Mouse (Mus musculus): ENCODE measurements around the gene Epp13.
"Not testable (repeated sequence)": the region's sequence is repeated elsewhere in the genome, so short reads cannot be mapped to it uniquely, and the experiment has no call there.

Epp13 gene

GRCm38 (mm10) chr7:6252410-6252809 lies at the start of gene Epp13:
Gene Epp13 (plus strand): TSS chr7:6252710.
- no peak for DNase-seq

GRCm38 (mm10) chr7:6204200-6204599 lies 48.3 kb upstream of the Epp13 start:
- DNase-seq: no peak

DNA sequence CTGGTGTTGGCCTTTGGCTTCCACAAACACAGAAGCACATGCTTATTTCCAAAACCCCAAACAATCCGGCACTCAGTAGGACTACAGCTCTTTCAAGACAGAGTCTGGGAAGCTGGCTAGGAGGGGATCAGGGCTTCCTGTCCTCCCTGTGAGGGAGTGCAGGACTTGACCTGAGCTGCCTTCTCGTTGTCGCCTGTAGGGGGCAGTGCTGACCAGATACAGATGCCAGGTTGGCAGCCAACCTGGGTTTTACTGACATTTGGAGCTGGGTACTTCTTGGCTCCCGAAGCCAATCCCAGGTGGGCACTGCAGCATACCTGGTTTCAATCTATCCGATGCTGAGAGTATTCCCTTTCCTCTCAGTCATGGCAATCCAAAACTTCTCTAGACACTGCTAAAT lies 39.4 kb upstream of the Epp13 start:
- DNase-seq: peak; percentile 37 to 84

- not testable (repeated sequence) for DNase-seq
Observed at GRCm38 (mm10) chr7:6214691-6215090, 37.8 kb upstream of the Epp13 start.

GRCm38 (mm10) chr7:6220147-6220546 lies 32.4 kb upstream of the Epp13 start:
- no peak for DNase-seq

GRCm38 (mm10) chr7:6221978-6222377 lies 30.5 kb upstream of the Epp13 start, which contains the start of gene Zscan5b:
Gene Zscan5b (plus strand): TSS chr7:6222278.
- DNase-seq: no peak

GRCm38 (mm10) chr7:6228491-6228890 lies 24.0 kb upstream of the Epp13 start:
- peak; percentile 17 to 59 for DNase-seq

DNA sequence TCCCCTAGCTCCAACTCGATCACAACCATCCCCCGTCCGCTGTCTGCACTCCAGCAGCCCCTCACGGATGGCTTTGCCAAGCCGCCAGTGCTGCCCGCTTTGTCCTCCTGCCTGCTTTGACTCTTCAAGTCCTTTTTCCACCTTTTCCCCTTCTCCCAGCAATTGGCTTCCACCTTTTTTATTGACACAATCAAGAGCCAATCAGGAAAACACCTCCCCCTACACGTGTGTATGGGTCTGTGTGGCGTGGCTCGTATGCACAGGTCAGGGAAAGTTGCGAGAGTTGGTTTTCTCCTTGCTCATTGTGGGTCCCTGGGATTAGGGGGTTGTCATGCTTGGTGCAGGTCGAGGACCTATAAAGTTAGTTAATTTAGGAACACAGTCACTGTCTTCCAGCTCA lies 12.7 kb upstream of the Epp13 start:
- peak in 1 of 2 experiments; percentile 30 for DNase-seq

DNA sequence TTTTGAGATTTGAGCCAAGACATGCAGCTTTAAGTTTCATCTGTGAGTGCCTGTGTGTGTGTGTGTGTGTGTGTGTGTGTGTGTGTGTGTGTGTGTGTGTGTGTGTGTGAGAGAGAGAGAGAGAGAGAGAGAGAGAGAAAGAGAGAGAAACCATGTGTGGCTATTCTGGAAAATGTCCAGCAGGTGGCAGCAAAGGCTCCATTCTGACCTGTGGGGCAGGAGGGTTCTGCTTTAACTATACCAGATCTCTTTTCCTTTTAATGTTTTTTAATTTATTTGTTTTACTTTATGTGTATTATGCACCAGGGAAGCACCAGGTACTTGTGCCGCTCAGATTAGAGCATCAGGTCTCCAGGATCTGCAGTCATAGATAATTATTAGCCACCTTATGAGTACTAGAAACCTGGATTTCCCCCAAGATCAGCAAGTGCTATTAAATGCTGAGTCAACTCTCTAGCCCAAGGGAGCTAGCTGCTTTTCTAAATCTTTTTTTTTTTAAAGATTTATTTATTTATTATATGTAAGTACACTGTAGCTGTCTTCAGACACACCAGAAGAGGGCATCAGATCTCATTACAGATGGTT lies 11.6 kb upstream of the Epp13 start:
- DNase-seq: peak; percentile 44 to 74

DNA sequence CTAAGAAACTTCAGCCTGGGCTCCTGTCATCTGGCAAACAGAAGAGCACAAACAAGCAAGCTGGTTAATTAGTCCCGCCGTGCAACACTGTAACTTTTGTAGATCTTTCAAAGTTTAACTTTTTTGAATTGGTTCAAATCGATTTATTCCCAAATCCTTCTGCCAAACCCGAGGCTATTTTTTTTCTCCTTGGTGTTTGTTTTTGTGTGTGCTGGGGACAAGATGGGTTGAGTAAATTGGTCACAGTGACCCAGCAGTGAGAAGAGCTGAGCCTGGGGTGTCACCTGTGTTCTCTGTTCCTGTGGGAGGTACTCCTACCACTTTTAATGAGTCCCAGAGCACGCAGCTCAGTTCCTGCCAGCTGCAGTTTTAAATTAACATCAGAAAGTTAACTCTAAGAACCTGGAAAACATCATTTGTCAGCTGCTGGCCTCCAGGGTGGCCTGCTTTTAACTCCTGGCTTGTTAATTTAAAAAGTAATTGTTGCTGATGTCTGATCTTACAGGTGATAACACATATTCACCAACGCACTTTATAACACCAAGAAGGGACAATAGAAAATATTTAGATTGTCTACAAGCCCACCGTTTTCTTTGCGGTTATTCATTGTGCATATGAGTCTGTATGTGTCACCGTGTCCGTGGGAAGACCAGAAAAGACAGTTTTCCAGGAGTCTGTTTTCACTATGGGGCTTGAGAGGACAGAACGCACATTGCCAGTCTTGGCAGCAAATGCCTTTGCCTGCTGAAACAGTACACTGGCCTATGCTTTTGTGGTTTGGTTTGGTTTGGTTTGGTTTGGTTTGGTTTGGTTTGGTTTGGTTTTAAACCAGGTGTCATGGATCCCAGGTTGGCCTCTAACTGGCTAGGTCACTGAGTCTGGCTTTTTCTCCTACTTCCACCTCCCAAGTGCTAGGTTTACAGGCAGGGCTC lies 7.9 kb upstream of the Epp13 start:
- DNase-seq: peak; percentile 44 to 55

GRCm38 (mm10) chr7:6254451-6254850 lies 1.9 kb downstream of the Epp13 start:
- no peak for DNase-seq

GRCm38 (mm10) chr7:6257386-6257785 lies 4.9 kb downstream of the Epp13 start:
- no peak for DNase-seq

GRCm38 (mm10) chr7:6258232-6259220 lies 6.0 kb downstream of the Epp13 start:
- DNase-seq: no peak

DNA sequence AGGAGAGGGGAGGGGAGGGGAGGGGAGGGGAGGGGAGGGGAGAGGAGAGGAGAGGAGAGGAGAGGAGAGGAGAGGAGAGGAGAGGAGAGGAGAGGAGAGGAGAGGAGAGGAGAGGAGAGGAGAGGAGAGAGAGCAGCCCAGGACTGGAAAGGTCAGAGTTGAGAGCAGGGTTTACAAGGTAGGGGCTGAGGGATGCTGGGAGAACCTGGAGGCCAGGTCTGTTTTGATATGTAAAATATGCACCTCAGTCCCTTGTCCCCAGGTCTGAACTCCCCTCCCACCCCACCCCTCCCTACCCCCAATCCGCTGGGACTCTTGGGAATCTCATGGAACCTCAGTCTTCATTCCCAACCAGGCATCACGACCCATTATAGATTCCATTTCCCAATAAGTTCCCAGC lies 7.5 kb downstream of the Epp13 start:
- not testable (repeated sequence) for DNase-seq

GRCm38 (mm10) chr7:6262120-6262519 lies 9.6 kb downstream of the Epp13 start:
- peak in 1 of 2 experiments; percentile 56 for DNase-seq

DNA sequence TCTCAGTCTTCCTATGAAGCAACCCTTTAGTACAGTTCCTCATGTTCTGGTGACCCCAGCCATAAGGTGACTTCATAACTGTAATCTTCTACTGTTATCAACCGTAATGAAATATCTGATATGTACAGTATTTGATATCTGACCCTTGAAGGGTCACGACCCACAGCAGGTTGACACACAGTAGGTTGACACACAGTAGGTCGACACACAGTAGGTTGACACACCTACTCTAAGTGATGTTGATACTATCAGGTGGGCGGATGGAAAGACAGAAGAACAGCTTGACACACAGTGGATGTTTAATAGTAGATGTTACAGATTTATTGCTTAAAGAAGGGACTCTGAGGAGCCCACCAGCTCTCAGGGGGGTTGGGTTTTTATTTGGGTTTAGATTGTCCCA lies 10.5 kb downstream of the Epp13 start:
- no peak for DNase-seq

DNA sequence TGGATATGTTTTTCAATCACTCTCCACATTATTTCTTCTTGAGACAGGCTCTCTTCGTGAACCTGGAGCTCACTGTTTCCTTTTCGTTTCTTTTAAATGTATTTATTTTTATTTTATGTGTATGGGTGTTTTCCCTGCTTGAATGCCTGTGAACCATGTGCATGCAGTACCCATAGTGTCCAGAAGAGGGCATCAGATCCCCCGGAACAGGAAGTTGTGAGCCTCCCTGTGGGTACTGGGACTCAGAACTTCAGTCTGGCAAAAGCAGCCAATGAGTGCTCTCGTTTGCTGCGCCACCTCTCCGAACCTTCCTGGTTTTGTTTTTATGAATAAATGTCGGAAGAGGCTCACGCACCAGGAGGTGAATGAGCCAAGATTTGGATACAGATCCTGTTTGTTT lies 13.2 kb downstream of the Epp13 start:
- peak in 1 of 2 experiments; percentile 60 for DNase-seq

- DNase-seq: no peak
Observed at GRCm38 (mm10) chr7:6277906-6278305, 25.4 kb downstream of the Epp13 start.

- peak; percentile 78 to 89 for DNase-seq
Observed at GRCm38 (mm10) chr7:6282749-6283148, 30.2 kb downstream of the Epp13 start.

DNA sequence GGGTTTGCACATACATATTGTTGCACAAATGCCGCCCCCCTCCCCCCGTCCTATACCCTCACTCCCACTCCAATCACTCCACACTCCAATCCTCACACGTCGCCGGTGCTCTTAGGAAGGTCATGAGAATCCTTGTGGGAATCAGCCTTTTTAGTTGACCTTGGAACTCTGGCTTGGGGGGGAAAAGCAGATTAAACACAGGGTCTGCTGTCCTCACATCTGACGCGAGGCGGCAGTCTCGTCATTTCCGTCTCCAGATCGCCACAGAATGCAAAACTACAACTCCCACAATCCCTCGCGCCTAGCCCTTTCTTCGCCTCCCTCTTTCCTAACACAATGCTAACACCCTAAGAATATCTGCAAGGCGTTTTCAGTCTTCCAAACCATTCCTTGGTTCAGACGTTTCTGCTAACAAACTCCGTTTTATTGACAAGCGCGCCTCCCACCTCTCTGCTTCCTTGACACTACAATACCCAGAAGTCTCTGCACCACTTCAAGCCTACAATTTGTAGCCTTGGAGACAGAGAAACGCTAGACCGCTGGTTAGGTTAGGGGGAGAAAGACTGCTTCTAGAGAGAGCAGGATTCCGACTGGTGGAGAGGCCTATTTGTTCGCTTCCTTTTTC lies 31.1 kb downstream of the Epp13 start:
- DNase-seq: peak; percentile 79 to 89

DNA sequence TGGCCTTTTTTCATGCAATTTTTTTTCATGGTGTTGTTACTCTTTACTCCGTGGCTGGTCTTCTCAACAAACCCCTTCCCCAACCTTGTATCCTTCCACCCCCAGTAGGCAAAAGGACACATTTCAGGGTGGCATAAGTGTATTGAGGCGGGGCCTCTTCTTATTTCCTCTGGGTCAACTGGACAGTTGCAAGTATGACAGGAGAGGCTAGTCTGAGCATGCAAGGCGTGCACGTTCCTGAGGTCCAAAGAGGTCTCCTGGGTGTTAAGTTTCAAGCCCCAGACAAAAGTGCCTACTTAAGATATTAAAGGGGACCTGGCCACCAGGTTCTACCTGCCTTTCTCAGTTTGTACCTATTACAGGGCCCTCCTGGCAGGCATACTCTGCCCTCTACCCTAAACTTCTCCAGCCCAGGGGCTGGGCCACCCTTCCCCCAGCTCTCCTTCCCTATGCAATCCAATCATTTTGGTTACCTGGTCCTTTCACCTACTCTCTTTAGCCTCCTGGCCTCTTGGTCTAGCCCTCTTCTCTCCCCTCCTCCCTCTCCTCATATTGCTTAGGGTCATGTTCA lies 32.0 kb downstream of the Epp13 start:
- no peak for DNase-seq

DNA sequence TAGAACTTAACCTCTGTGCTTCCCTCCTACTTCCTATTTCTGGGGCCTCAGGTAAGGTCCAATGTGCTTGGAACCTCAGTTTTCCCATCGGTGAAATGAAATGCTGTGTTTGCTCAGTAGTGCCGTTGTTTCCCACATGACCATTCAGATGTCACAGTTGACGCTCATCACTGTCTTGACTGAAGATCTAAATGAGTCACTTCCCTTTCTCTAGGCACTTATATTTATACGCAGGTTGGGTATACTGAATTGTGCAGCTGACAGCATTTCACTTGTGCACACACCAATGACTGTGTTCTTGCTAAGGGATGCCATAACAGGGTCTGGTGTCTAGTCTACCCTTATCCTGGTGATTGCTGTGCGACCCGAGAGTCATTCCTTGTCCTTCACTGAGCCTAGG lies 32.9 kb downstream of the Epp13 start:
- no peak for DNase-seq
